Mouse (Mus musculus) forebrain, embryonic 14.5 days (tissue): ENCODE results near the gene Zkscan5. TPM values are rescaled to one million over a fixed set of nuclear protein-coding genes. Genes with fewer than 3 reads are reported as not detected.
"Not testable (repeated sequence)": the region's sequence is repeated elsewhere in the genome, so short reads cannot be mapped to it uniquely, and the experiment has no call there.

Experiments
- ATAC-seq: fragments of 200-750 bp; cut with Nextera tagmentation; 2 replicates; pipeline ENCODE4 v1.8.0; 2017; ENCODE audit warnings: mild to moderate bottlenecking, moderate library complexity
- DNase-seq: peaks from one replicate; pipeline ENCODE4 v3.0.0-alpha.2; 2015; ENCODE audit warnings: low spot score
- H3K27ac ChIP-seq: fragments of 300-500 bp; sonication (generic); 2 replicates; pipeline ENCODE4 v1.5.1; 2014; ENCODE audit warnings: low read depth, mild to moderate bottlenecking, control low read depth, low read length, moderate library complexity
- H3K27me3 ChIP-seq: fragments of 300-500 bp; sonication (generic); replicated peaks from 2 replicates; pipeline ENCODE4 v1.6.1; 2014; ENCODE audit warnings: low read length, control low read depth, mixed read lengths; ENCODE audit not compliant: control insufficient read depth, insufficient read depth
- H3K36me3 ChIP-seq: fragments of 300-500 bp; sonication (generic); 2 replicates; pipeline ENCODE4 v1.6.1; 2014; ENCODE audit warnings: low read length, control low read depth; ENCODE audit not compliant: control insufficient read depth, insufficient read depth
- H3K4me1 ChIP-seq: fragments of 300-500 bp; sonication (generic); 2 replicates; pipeline ENCODE4 v1.6.1; 2014; ENCODE audit warnings: antibody characterized with exemption, low read length, control low read depth; ENCODE audit not compliant: control insufficient read depth, insufficient read depth
- H3K4me2 ChIP-seq: fragments of 300-500 bp; sonication (generic); 2 replicates; pipeline ENCODE4 v1.6.1; 2014; ENCODE audit warnings: mild to moderate bottlenecking, control low read depth, low read length
- H3K4me3 ChIP-seq: fragments of 300-500 bp; sonication (generic); 2 replicates; pipeline ENCODE4 v1.5.1; 2014; ENCODE audit warnings: low read depth, low read length, control low read depth
- H3K9ac ChIP-seq: fragments of 300-500 bp; sonication (generic); 2 replicates; pipeline ENCODE4 v1.6.1; 2014; ENCODE audit warnings: mild to moderate bottlenecking, low read length, control low read depth, moderate library complexity
- H3K9me3 ChIP-seq: fragments of 300-500 bp; sonication (generic); replicated peaks from 2 replicates; pipeline ENCODE4 v1.6.1; 2016; ENCODE audit warnings: low read length, control low read depth, mixed read lengths; ENCODE audit not compliant: control insufficient read depth
- WGBS: fragments of 180-500 bp; shearing (Covaris S2); extraction: QIAGEN DNeasy Blood & Tissue Kit; methylation state at CpG from one replicate; pipeline ENCODE4 v1.1.7; 2014; 5-methylcytosine and 5-hydroxymethylcytosine counted together
- polyA plus RNA-seq: library from polyadenylated mRNA; unstranded; fragments of >200 nt; fragmentation: Nextera tagmentation; extraction: Ambion mirVana; gene quantifications from 2 replicates; pipeline ENCODE4 v1.2.1, GENCODE M21; 2014

The Zkscan5 gene
- polyA plus RNA-seq, 1 experiment from 2014 or later = 17.8 TPM

DNA sequence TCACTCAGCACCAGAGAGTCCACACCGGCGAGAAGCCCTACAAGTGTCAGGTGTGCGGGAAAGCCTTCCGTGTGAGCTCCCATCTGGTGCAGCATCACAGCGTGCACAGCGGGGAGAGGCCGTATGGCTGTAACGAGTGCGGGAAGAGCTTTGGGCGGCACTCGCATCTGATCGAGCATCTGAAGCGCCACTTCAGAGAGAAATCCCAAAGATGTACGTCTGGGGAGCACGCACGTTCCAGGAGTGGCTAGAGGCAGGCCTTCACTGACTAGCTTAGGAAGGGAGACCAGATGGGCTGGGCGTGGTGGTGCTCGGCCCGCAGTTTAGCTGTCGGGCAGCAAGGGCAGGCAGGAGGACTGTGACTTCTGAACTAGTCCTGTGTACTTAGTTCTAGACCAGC, 14.3 kb downstream of the Zkscan5 start:
- whole genome bisulfite sequencing = 95% methylated on average over 20 of the region's 20 CpGs

DNA sequence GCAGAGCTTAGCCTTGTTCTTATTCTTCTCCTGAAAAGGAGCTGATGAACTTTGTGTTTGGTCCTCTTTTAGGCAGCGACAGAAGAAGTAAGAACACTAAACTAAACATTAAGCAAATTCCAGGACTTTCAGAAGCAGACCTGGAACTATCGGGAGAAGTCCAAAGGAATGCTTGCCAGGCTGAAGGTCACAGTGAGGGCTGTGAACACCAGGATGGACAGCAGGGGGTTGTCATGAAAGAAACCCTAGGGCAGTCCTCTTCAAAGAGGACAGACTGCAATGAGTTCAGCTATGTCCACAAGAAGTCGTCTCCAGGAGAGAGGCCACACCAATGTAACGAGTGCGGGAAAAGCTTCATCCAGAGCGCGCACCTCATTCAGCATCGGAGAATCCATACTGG, 15.6 kb downstream of the Zkscan5 start:
- WGBS = 95% methylated on average over 8 of the region's 8 CpGs
- Histone ChIP-seq H3K4me2 (no peak overlapping the region), H3K27ac (no peak overlapping the region), H3K4me1 (no peaks in the 10 kb centered on the region), H3K9me3 (no peaks in the 10 kb centered on the region), H3K9ac (no peak overlapping the region), H3K4me3 (no peak overlapping the region), H3K27me3 (no peaks in the 10 kb centered on the region), H3K36me3 (peaks cover 53% of the 10 kb centered on the region)
- DNase-seq (no peak), ATAC-seq (no peak)

More for the DNA sequence above, 14.3 kb downstream of the Zkscan5 start:
- no peak for ATAC-seq
- no peak overlapping the region for H3K27ac ChIP-seq
- H3K4me3 ChIP-seq = no peak overlapping the region
- H3K9ac ChIP-seq = no peak overlapping the region
- no peaks in the 10 kb centered on the region for H3K9me3 ChIP-seq
- DNase-seq = no peak
- H3K4me2 ChIP-seq = no peak overlapping the region
- H3K36me3 ChIP-seq = peaks cover 53% of the 10 kb centered on the region
- no peaks in the 10 kb centered on the region for H3K27me3 ChIP-seq
- no peaks in the 10 kb centered on the region for H3K4me1 ChIP-seq

DNA sequence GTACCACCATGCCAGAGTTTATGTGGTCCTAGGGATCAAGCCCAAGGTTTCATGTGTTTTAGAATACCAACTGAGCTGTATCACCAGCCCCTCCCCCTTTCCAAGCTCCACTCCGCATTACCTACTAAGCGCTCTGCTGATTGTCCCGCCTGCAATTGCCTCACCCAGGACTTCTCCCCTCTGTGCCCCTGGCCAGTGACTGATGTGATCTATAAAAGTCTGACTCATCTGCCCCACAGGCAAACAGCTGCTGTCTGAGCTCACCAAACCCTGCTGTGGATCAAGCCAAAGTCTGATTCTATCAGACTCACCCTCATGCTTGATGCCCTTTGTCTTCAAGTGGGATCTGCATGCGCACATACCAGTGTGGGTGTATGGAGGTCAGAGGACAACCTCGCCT, 18.5 kb downstream of the Zkscan5 start:
- Histone ChIP-seq H3K27ac (no peak overlapping the region), H3K4me1 (no peaks in the 10 kb centered on the region), H3K9me3 (no peaks in the 10 kb centered on the region), H3K4me3 (no peak overlapping the region), H3K36me3 (peaks cover 47% of the 10 kb centered on the region), H3K27me3 (no peaks in the 10 kb centered on the region), H3K4me2 (no peak overlapping the region), H3K9ac (no peak overlapping the region)
- ATAC-seq = no peak
- 85% methylated on average over 5 of the region's 5 CpGs for WGBS
- no peak for DNase-seq

DNA sequence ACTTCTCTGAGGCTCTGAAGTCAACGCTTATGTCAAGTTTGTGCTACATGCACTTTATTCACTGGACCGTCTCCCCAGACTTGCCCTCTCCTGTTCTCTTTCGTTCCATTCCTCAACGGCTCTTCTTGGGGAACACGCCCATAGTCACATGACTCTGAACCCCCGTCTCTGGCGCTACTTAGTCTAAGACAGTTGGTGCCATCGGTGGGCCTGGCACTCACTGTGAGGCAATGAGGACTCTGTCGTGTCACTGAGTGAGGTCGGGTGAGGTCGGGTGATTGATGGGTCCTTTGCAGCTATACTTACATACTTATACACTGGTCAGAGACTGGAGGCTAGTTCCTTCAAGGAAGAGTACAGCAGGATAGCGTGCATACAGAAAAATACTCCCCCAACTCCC, 19.0 kb downstream of the Zkscan5 start:
- ATAC-seq (no peak), DNase-seq (no peak)
- no peak overlapping the region for H3K27ac ChIP-seq
- H3K9ac ChIP-seq = no peak overlapping the region
- no peaks in the 10 kb centered on the region for H3K27me3 ChIP-seq
- no peaks in the 10 kb centered on the region for H3K4me1 ChIP-seq
- 86% methylated on average over 12 of the region's 12 CpGs for WGBS
- H3K4me3 ChIP-seq = no peak overlapping the region
- H3K36me3 ChIP-seq = peaks cover 41% of the 10 kb centered on the region
- H3K4me2 ChIP-seq = no peak overlapping the region
- no peaks in the 10 kb centered on the region for H3K9me3 ChIP-seq

DNA sequence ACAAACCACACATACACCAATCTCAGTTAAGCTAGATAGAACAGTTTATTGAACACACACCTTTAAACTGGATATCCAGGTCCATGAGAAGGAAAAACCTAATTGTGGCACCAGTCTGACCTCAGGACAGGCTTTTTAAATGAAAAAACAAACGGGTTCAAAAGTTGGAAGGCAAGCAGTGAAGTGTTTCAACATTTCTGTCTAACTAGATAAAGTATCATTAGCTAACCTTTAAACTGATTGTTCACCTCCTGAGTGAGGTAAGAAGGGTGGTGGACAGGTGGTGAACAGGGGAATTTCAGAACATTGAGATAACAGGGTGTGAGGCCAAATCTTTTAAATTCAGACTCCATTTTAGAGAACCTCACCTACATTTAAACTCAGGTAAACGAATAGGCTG, 22.1 kb downstream of the Zkscan5 start:
- H3K9me3 ChIP-seq = no peaks in the 10 kb centered on the region
- H3K4me3 ChIP-seq = no peak overlapping the region
- no peak overlapping the region for H3K9ac ChIP-seq
- H3K27me3 ChIP-seq = no peaks in the 10 kb centered on the region
- 53% methylated on average over 2 of the region's 2 CpGs for WGBS
- no peak overlapping the region for H3K27ac ChIP-seq
- no peak for DNase-seq
- H3K4me1 ChIP-seq = 0 out of 2 replicates have a peak, but pooled peaks cover 6% of the 10 kb centered on the region
- ATAC-seq = no peak
- H3K36me3 ChIP-seq = peaks cover 13% of the 10 kb centered on the region
- no peak overlapping the region for H3K4me2 ChIP-seq

DNA sequence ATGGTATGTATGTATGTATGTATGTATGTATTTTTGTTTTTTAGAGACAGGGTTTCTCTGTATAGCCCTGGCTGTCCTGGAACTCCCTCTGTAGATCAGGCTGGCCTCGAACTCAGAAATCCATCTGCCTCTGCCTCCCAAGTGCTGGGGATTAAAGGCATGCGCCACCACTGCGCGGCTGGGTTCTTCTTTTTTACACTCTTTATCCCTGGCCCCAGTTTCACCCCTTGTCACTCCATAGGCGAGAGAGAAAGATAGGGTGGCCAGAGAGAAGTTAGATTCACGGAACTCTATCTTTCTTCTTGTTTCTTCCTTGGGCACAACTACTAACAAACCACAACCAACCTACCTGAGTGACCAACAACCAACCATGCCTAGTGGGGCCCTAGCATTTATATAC, 24.9 kb downstream of the Zkscan5 start:
- ATAC-seq, DNase-seq, H3K27me3 ChIP-seq, H3K4me3 ChIP-seq, H3K9ac ChIP-seq, H3K4me2 ChIP-seq, H3K9me3 ChIP-seq, H3K27ac ChIP-seq: not testable (repeated sequence)
- H3K36me3 ChIP-seq = peaks cover 11% of the 10 kb centered on the region
- 74% methylated on average over 6 of the region's 6 CpGs for WGBS
- H3K4me1 ChIP-seq = 0 out of 2 replicates have a peak, but pooled peaks cover 12% of the 10 kb centered on the region

DNA sequence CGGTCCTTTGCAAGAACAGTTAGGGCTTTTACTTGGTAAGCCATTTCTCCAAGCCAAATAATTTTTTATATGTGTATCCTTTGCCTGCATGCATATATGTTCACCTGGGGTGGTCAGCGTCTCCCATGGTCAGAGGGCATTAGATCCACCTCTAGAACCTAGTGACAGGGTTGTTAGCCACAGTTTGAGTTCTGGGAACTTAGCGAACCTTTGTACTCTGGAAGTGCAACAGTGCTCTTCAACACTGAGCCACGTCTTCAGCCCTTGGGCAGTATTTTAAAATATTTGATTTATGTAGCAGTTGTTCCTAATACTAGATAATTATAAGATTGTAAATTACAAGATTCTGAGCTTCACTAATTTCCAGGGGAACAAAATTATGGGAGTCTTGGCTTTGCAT, 26.3 kb downstream of the Zkscan5 start:
- Histone ChIP-seq H3K4me2 (peak overlapping the region; percentile 71), H3K9ac (peak overlapping the region; percentile 97; the same call in 1 of the 2 replicates), H3K36me3 (peaks cover 25% of the 10 kb centered on the region), H3K4me1 (0 out of 2 replicates have a peak, but pooled peaks cover 12% of the 10 kb centered on the region), H3K9me3 (no peaks in the 10 kb centered on the region), H3K27me3 (no peaks in the 10 kb centered on the region), H3K4me3 (no peak overlapping the region), H3K27ac (no peak overlapping the region)
- WGBS = 86% methylated on average over 4 of the region's 4 CpGs
- ATAC-seq (no peak), DNase-seq (no peak)

DNA sequence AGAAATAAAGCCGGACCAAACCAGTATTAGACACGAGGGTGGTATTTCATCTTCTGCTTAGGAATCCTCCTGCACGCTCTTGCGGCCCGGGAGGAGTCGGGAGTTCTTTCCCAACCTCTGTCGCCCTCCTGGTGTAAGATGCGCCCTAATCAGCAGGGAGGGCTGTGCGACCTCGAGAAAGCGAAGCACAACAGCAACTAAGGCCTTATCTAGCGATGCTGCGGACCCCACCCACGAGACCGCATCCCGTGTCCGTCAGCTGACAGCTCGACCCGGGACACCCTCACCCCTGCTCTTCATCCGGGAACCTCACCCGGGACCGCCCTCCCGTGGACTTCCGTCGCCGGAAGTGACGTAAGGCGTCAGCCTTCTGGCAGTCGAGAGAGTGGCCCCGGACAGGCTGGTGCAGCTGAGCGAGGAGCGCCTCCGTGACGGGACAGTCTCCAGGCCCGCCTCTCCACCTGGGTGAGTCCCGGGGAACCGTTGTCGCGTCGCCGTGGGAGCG, 27.1 kb downstream of the Zkscan5 start, which contains the start of gene Zfp655:
Gene Zfp655, plus strand, starts transcription at position 349 of the 505 bp plus-strand sequence.
- peak within 1 kb of the TSS; percentile 95 for H3K4me3 ChIP-seq
- ATAC-seq (peak; percentile 98), DNase-seq (peak; percentile 97)
- 0 out of 2 replicates have a peak, but pooled peaks cover 12% of the 10 kb centered on the region for H3K4me1 ChIP-seq
- peaks cover 32% of the 10 kb centered on the region for H3K36me3 ChIP-seq
- H3K27me3 ChIP-seq = no peaks in the 10 kb centered on the region
- WGBS = under 1% methylated on average over 42 of the region's 42 CpGs
- no peaks in the 10 kb centered on the region for H3K9me3 ChIP-seq
- peak within 1 kb of the TSS; percentile 71 for H3K4me2 ChIP-seq
- H3K27ac ChIP-seq = peak within 1 kb of the TSS; percentile 79
- H3K9ac ChIP-seq = peak within 1 kb of the TSS; percentile 97

DNA sequence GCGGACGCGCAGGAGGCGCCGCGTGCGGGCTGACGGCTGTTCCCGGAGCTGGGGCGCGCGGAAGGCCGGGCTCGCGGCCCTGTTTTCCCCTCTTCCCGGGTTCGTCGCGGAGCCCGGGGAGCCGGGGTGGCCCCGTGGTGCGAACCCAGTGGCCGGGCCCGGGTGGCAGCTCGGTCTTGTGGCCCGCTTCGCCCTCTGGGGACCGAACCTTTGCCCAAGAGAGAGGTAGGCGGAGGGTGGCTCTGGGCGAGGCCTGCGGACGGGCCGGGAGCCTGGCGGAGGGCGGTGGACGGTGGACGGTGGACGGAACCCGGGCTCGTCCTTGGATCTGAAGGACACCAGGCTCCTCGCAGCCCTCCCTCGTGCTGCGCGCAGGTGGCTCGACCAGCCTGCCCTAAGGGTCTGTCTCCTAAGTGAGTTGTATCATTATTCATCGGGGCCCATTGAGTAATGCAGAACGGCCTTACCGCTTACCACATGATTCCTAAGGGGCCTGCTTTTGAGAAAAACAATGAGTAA, 27.6 kb downstream of the Zkscan5 start:
- Histone ChIP-seq H3K36me3 (peaks cover 37% of the 10 kb centered on the region), H3K27me3 (no peaks in the 10 kb centered on the region), H3K4me2 (peak overlapping the region; percentile 71), H3K4me1 (0 out of 2 replicates have a peak, but pooled peaks cover 12% of the 10 kb centered on the region), H3K9ac (peak overlapping the region; percentile 97), H3K27ac (peak overlapping the region; percentile 79), H3K9me3 (no peaks in the 10 kb centered on the region), H3K4me3 (peak overlapping the region; percentile 95)
- DNase-seq (no peak), ATAC-seq (peak; percentile 75)
- under 1% methylated on average over 35 of the region's 49 CpGs for WGBS
